Mouse (Mus musculus) gastrocnemius, postnatal 36 days (tissue): ENCODE results near the gene Sema3a. TPM values are rescaled to one million over a fixed set of nuclear protein-coding genes. Genes with fewer than 3 reads are reported as not detected.
A peak's percentile ranks its signal among the peaks of the same experiment; 100 is the strongest.
"Not testable (repeated sequence)": the region's sequence is repeated elsewhere in the genome, so short reads cannot be mapped to it uniquely, and the experiment has no call there.

Experiments used
- DNase-seq, 2 experiments: peaks; one replicate each; pipeline ENCODE4 v3.0.0; 2022
- intact Hi-C: fragments of 180-260 bp; cut with DNase I; formaldehyde crosslinking; loops from one replicate; pipeline ENCODE4 v1.15.1; 2025
- total RNA-seq, 2 experiments: library from RNA; stranded (reverse); gene quantifications; 2 replicates each; pipeline ENCODE4 v1.2.3; 2021

Sema3a gene
- total RNA-seq, 2 experiments from 2014 or later = 1.2 to 1.3 TPM

GRCm38 (mm10) chr5:13529226-13529625 lies 404.0 kb downstream of the Sema3a start:
- intact Hi-C loops = no loop called here
- no peak for DNase-seq

GRCm38 (mm10) chr5:13547472-13548209 lies 422.4 kb downstream of the Sema3a start:
- peak in 1 of 2 experiments; percentile 5 for DNase-seq
- intact Hi-C loops = no loop called here

- DNase-seq = no peak
- intact Hi-C loops = no loop called here
Measured at GRCm38 (mm10) chr5:13548210-13548554, 423.0 kb downstream of the Sema3a start.

GRCm38 (mm10) chr5:13549080-13549479 lies 423.9 kb downstream of the Sema3a start:
- DNase-seq = no peak
- intact Hi-C loops = no loop called here

GRCm38 (mm10) chr5:13550953-13551352 lies 425.7 kb downstream of the Sema3a start:
- no peak for DNase-seq
- intact Hi-C loops = no loop called here

- intact Hi-C loops = no loop called here
- no peak for DNase-seq
Measured at GRCm38 (mm10) chr5:13557257-13557656, 432.0 kb downstream of the Sema3a start.

- no peak for DNase-seq
- intact Hi-C loops = no loop called here
Measured at GRCm38 (mm10) chr5:13573867-13574266, 448.7 kb downstream of the Sema3a start.

GRCm38 (mm10) chr5:13579123-13579522 lies 453.9 kb downstream of the Sema3a start:
- no peak for DNase-seq
- intact Hi-C loops = no loop called here

- intact Hi-C loops = loop anchor here (10.0 kb wide), 1 partner anchor 1021 kb away; no protein-coding TSS in a partner anchor
- DNase-seq = no peak
Measured at GRCm38 (mm10) chr5:13585559-13586207, 460.5 kb downstream of the Sema3a start.

GRCm38 (mm10) chr5:13594422-13594821 lies 469.2 kb downstream of the Sema3a start:
- intact Hi-C loops = no loop called here
- DNase-seq = no peak

- no peak for DNase-seq
- intact Hi-C loops = no loop called here
Measured at GRCm38 (mm10) chr5:13611631-13612030, 486.4 kb downstream of the Sema3a start.

- intact Hi-C loops = no loop called here
- DNase-seq = no peak
Measured at GRCm38 (mm10) chr5:13612088-13612487, 486.9 kb downstream of the Sema3a start.

- intact Hi-C loops, DNase-seq: not testable (repeated sequence)
Measured at GRCm38 (mm10) chr5:13614575-13614974, 489.4 kb downstream of the Sema3a start.

- intact Hi-C loops = no loop called here
Measured at GRCm38 (mm10) chr5:13615907-13616306, 490.7 kb downstream of the Sema3a start.

GRCm38 (mm10) chr5:13622578-13622977 lies 497.4 kb downstream of the Sema3a start:
- DNase-seq = no peak
- intact Hi-C loops = no loop called here

More at GRCm38 (mm10) chr5:13615907-13616306, 490.7 kb downstream of the Sema3a start:
- no peak for DNase-seq

GRCm38 (mm10) chr5:13624754-13625153 lies 499.5 kb downstream of the Sema3a start:
- intact Hi-C loops = no loop called here
- DNase-seq = no peak

- intact Hi-C loops = no loop called here
- DNase-seq = no peak
Measured at GRCm38 (mm10) chr5:13626093-13626492, 500.9 kb downstream of the Sema3a start.

- intact Hi-C loops = no loop called here
- DNase-seq = peak; percentile 45 to 72
Measured at GRCm38 (mm10) chr5:13628606-13629311, 503.5 kb downstream of the Sema3a start.

- intact Hi-C loops = loop anchor here (2.0 kb wide), 1 partner anchor 1069 kb away; no protein-coding TSS in a partner anchor
- DNase-seq = no peak
Measured at GRCm38 (mm10) chr5:13629916-13630315, 504.7 kb downstream of the Sema3a start.

GRCm38 (mm10) chr5:13630692-13631091 lies 505.5 kb downstream of the Sema3a start:
- no peak for DNase-seq
- intact Hi-C loops = loop anchor here (2.0 kb wide), 1 partner anchor 1070 kb away; no protein-coding TSS in a partner anchor

- intact Hi-C loops = no loop called here
Measured at GRCm38 (mm10) chr5:13636237-13636636, 511.0 kb downstream of the Sema3a start.

More at GRCm38 (mm10) chr5:13636237-13636636, 511.0 kb downstream of the Sema3a start:
- DNase-seq = no peak
